Mouse (Mus musculus): Measurements from ENCODE around the gene Maml1. TPM values are rescaled to one million over a fixed set of nuclear protein-coding genes. Genes with fewer than 3 reads are reported as not detected.

Maml1 gene
- polyA plus RNA-seq (2012; rRNA removed): 3.8 and 4.6 TPM in 2 replicates

GRCm38 (mm10) chr11:50292190-50292855, at the start of gene Maml1:
Maml1 (minus strand) TSS chr11:50292311.

GRCm38 (mm10) chr11:50325496-50326301, 33.6 kb upstream of the Maml1 start, which contains the start of gene Canx:
Canx (minus strand) TSS chr11:50325673.

GRCm38 (mm10) chr11:50238324-50238723, 53.8 kb downstream of the Maml1 start, which contains the start of gene Ltc4s:
Ltc4s (minus strand) TSS chr11:50238616.

GRCm38 (mm10) chr11:50210505-50211151, 81.5 kb downstream of the Maml1 start, which contains the start of the genes Sqstm1 and Mgat4b:
Sqstm1 (minus strand) TSS chr11:50210827.
Mgat4b (plus strand) TSS chr11:50210890.

Other genes with a start within 250 kb of the Maml1 start
- gene Tbc1d9b, start 160.9 kb downstream of the Maml1 start, polyA plus RNA-seq (2012; rRNA removed): 10.8 and 12.4 TPM in 2 replicates
- 5.2 and 5.5 TPM in 2 replicates for gene Mrnip, start 117.9 kb downstream of the Maml1 start, polyA plus RNA-seq (2012; rRNA removed)
- 72.2 and 84.8 TPM in 2 replicates for gene Sqstm1, start 81.5 kb downstream of the Maml1 start, polyA plus RNA-seq (2012; rRNA removed)
- gene Mgat4b, start 81.4 kb downstream of the Maml1 start, polyA plus RNA-seq (2012; rRNA removed): 12.1 and 13.6 TPM in 2 replicates
- gene Ltc4s, start 53.7 kb downstream of the Maml1 start, polyA plus RNA-seq (2012; rRNA removed): 0.77 and 0.83 TPM in 2 replicates
- gene Canx, start 33.4 kb upstream of the Maml1 start, polyA plus RNA-seq (2012; rRNA removed): 93.6 and 103 TPM in 2 replicates
- gene Cby3, start 62.2 kb upstream of the Maml1 start, polyA plus RNA-seq (2012; rRNA removed): 0.16 and 0.18 TPM in 2 replicates
- 141 and 147 TPM in 2 replicates for gene Hnrnph1, start 84.7 kb upstream of the Maml1 start, polyA plus RNA-seq (2012; rRNA removed)
- gene Rufy1, start 138.8 kb upstream of the Maml1 start, polyA plus RNA-seq (2012; rRNA removed): 6.8 and 7.1 TPM in 2 replicates